16 mouse cellular contexts compared by ENCODE assay signal in the genomic region with DNA sequence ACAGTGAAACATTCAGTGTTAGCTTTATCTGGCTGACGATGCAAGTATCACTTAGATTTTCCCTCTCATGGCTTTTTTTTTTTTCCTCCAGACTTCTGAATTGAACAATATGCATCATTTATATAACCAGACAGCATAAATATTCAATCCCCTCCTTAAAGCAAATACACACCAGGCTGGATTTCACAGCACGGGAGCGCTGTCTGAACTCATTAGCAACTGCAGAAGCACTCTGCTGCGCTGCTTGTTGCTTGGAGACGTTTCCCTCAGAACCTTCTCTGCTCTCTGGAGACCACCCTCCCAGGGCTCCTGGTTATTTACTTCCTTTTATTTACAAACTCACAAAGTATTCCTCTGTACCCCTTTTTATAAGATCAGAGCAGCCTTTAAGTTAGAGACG.
DNase-seq lines count a peak whose midpoint lies in the region; ATAC-seq lines count a peak whose summit lies in the region.
"Had no signal": no experiment of that assay in that cellular context is flagged by ENCODE, and none has a peak within 500 bp of the region (broad histone marks: within the 10 kb centered on the region; RNA-seq: fewer than 3 reads in every experiment).

No protein-coding gene starts in this region.

- H3K9ac ChIP-seq in embryonic facial prominence, embryonic 14.5 days (ENCODE audit: low read depth, low read length): no peak overlapping the region
- H3K9ac ChIP-seq in midbrain, embryonic 16.5 days (ENCODE audit: low read depth, low read length): no peak overlapping the region
- H3K9ac ChIP-seq: limb, embryonic 12.5 days; liver, embryonic 14.5 days had no signal

- no peak for ATAC-seq in embryonic facial prominence, embryonic 14.5 days (ENCODE audit: low read depth)
- peak; percentile 79 for ATAC-seq in midbrain, embryonic 16.5 days

- no peak overlapping the region for H3K27ac ChIP-seq in embryonic facial prominence, embryonic 14.5 days (replicated peaks; ENCODE audit: low read depth, low read length)
- no peak overlapping the region for H3K27ac ChIP-seq in embryonic facial prominence, embryonic 10.5 days (replicated peaks)
- H3K27ac ChIP-seq in midbrain, embryonic 16.5 days (ENCODE audit: low read length): peak overlapping the region; percentile 85
- H3K27ac ChIP-seq: heart, adult 2 months; limb, embryonic 12.5 days; liver, embryonic 14.5 days had no signal

- peaks cover 7% of the 10 kb centered on the region; the same call in 1 of the 2 replicates for H3K4me1 ChIP-seq in embryonic facial prominence, embryonic 14.5 days (ENCODE audit: control insufficient read depth, insufficient read depth, low read length)
- H3K4me1 ChIP-seq in embryonic facial prominence, embryonic 10.5 days: peaks cover 12% of the 10 kb centered on the region; the same call in 1 of the 2 replicates
- peaks cover 34% of the 10 kb centered on the region for H3K4me1 ChIP-seq in midbrain, embryonic 16.5 days (ENCODE audit: control insufficient read depth, insufficient read depth, low read length)

- no peak overlapping the region for H3K4me2 ChIP-seq in embryonic facial prominence, embryonic 14.5 days (ENCODE audit: low read depth, low read length)
- H3K4me2 ChIP-seq in midbrain, embryonic 16.5 days (ENCODE audit: low read length): peak overlapping the region; percentile 26; the same call in 1 of the 2 replicates
- H3K4me2 ChIP-seq: limb, embryonic 12.5 days had no signal

- H3K9me3 ChIP-seq in embryonic facial prominence, embryonic 14.5 days (ENCODE audit: control insufficient read depth, low read length): no peaks in the 10 kb centered on the region
- H3K9me3 ChIP-seq in embryonic facial prominence, embryonic 10.5 days: no peaks in the 10 kb centered on the region
- H3K9me3 ChIP-seq in midbrain, embryonic 16.5 days (replicated peaks; ENCODE audit: control insufficient read depth, low read length, poor library complexity, severe bottlenecking): no peaks in the 10 kb centered on the region
- H3K9me3 ChIP-seq: limb, embryonic 12.5 days had no signal

- no peaks in the 10 kb centered on the region for H3K27me3 ChIP-seq in embryonic facial prominence, embryonic 14.5 days (replicated peaks; ENCODE audit: control insufficient read depth, insufficient read depth, low read length)
- no peaks in the 10 kb centered on the region for H3K27me3 ChIP-seq in embryonic facial prominence, embryonic 10.5 days (replicated peaks; ENCODE audit: low read depth, poor library complexity, severe bottlenecking)
- H3K27me3 ChIP-seq in midbrain, embryonic 16.5 days (ENCODE audit: control insufficient read depth, insufficient read depth, low read depth, low read length): no peaks in the 10 kb centered on the region
- H3K27me3 ChIP-seq: limb, embryonic 12.5 days had no signal

- no peaks in the 10 kb centered on the region for H3K36me3 ChIP-seq in embryonic facial prominence, embryonic 14.5 days (ENCODE audit: control insufficient read depth, insufficient read depth, low read length)
- H3K36me3 ChIP-seq in embryonic facial prominence, embryonic 10.5 days (replicated peaks): peaks cover 12% of the 10 kb centered on the region
- no peaks in the 10 kb centered on the region for H3K36me3 ChIP-seq in midbrain, embryonic 16.5 days (ENCODE audit: control insufficient read depth, insufficient read depth, low read length)
- H3K36me3 ChIP-seq: limb, embryonic 12.5 days had no signal

- H3K4me3 ChIP-seq in embryonic facial prominence, embryonic 14.5 days (ENCODE audit: low read depth, low read length): no peak overlapping the region
- no peak overlapping the region for H3K4me3 ChIP-seq in embryonic facial prominence, embryonic 10.5 days
- H3K4me3 ChIP-seq in midbrain, embryonic 16.5 days (ENCODE audit: low read depth, low read length): no peak overlapping the region
- H3K4me3 ChIP-seq: heart, adult 2 months; limb, embryonic 12.5 days had no signal

- DNase-seq in embryonic facial prominence, embryonic 14.5 days (ENCODE audit: low spot score): peak; percentile 54
- no peak for DNase-seq in embryonic facial prominence, embryonic 10.5 days (ENCODE audit: low spot score)
- DNase-seq in right cerebral cortex, postnatal 10 days (ENCODE audit: low spot score in 2 of 2): peak; percentile 62 to 74
- no peak for DNase-seq in right cerebral cortex, postnatal 36 days (ENCODE audit: low spot score in 2 of 2)
- DNase-seq in ovary, adult 18-20 months (ENCODE audit: low spot score): no peak
- no peak for DNase-seq in gastrocnemius, adult 8-10 months (ENCODE audit: low spot score in 2 of 2)
- no peak for DNase-seq in thymus, postnatal 0 days (ENCODE audit: low spot score)
- DNase-seq: adrenal gland, postnatal 10 days; cerebellum, adult 9-11 months; gastrocnemius, postnatal 10 days; heart, adult 2 months; lung, postnatal 14 days; right cerebral cortex, postnatal 4 days had no signal

- 47% methylated on average over 6 of the region's 6 CpGs for WGBS in embryonic facial prominence, embryonic 14.5 days
- 79% methylated on average over 6 of the region's 6 CpGs for WGBS in embryonic facial prominence, embryonic 10.5 days
- WGBS in midbrain, embryonic 16.5 days: 22% methylated on average over 6 of the region's 6 CpGs

Comparison
In these comparisons a context has a peak if more than half of its experiments do, and no peak if none do; other contexts are left out.
1. DNase-seq: peak in embryonic facial prominence, embryonic 14.5 days (single experiment) and right cerebral cortex, postnatal 10 days (2 of 2); none in embryonic facial prominence, embryonic 10.5 days (single experiment), right cerebral cortex, postnatal 36 days (0 of 2), ovary, adult 18-20 months (single experiment), gastrocnemius, adult 8-10 months (0 of 2) and thymus, postnatal 0 days (single experiment).